Mouse (Mus musculus) forebrain, embryonic 15.5 days (tissue): Measurements from ENCODE around the gene Pde6h. TPM values are rescaled to one million over a fixed set of nuclear protein-coding genes. Genes with fewer than 3 reads are reported as not detected.
"Not testable (repeated sequence)": the region's sequence is repeated elsewhere in the genome, so short reads cannot be mapped to it uniquely, and the experiment has no call there.

Experiments
- ATAC-seq: fragments of 200-750 bp; cut with Nextera tagmentation; replicated peaks from 2 replicates; pipeline ENCODE4 v1.8.0; 2017; ENCODE audit warnings: mild to moderate bottlenecking, moderate TSS enrichment, moderate library complexity
- H3K27ac ChIP-seq: fragments of 300-500 bp; sonication (generic); replicated peaks from 2 replicates; pipeline ENCODE4 v1.5.1; 2015; ENCODE audit warnings: mild to moderate bottlenecking, inconsistent platforms
- H3K27me3 ChIP-seq: fragments of 300-500 bp; sonication (generic); 2 replicates; pipeline ENCODE4 v1.6.1; 2015; ENCODE audit warnings: inconsistent platforms
- H3K36me3 ChIP-seq: fragments of 300-500 bp; sonication (generic); 2 replicates; pipeline ENCODE4 v1.6.1; 2015; ENCODE audit warnings: mild to moderate bottlenecking, inconsistent platforms
- H3K4me1 ChIP-seq: fragments of 300-500 bp; sonication (generic); 2 replicates; pipeline ENCODE4 v1.6.1; 2015; ENCODE audit warnings: inconsistent platforms
- H3K4me2 ChIP-seq: fragments of 300-500 bp; sonication (generic); replicated peaks from 2 replicates; pipeline ENCODE4 v1.6.1; 2015; ENCODE audit warnings: mild to moderate bottlenecking, inconsistent platforms
- H3K4me3 ChIP-seq: fragments of 300-500 bp; sonication (generic); 2 replicates; pipeline ENCODE4 v1.5.1; 2015; ENCODE audit warnings: mild to moderate bottlenecking, inconsistent platforms
- H3K9ac ChIP-seq: fragments of 300-500 bp; sonication (generic); replicated peaks from 2 replicates; pipeline ENCODE4 v1.6.1; 2015; ENCODE audit warnings: mild to moderate bottlenecking, inconsistent platforms
- H3K9me3 ChIP-seq: fragments of 300-500 bp; sonication (generic); 2 replicates; pipeline ENCODE4 v1.6.1; 2016; ENCODE audit warnings: inconsistent platforms
- WGBS: fragments of 180-500 bp; shearing (Covaris S2); methylation state at CpG from one replicate; pipeline ENCODE4 v1.1.7; 2015; ENCODE audit warnings: mixed read lengths; 5-methylcytosine and 5-hydroxymethylcytosine counted together
- polyA plus RNA-seq: library from polyadenylated mRNA; unstranded; fragments of >200 nt; fragmentation: Nextera tagmentation; extraction: Ambion mirVana; gene quantifications from 2 replicates; pipeline ENCODE4 v1.2.1, GENCODE M21; 2015

Pde6h gene
- polyA plus RNA-seq, 1 experiment from 2014 or later, result not detected

GRCm38 (mm10) chr6:136967466-136967865, 43.8 kb downstream of the Pde6h start:
- Histone ChIP-seq H3K9me3 (no peaks in the 10 kb centered on the region), H3K27ac (no peak overlapping the region), H3K36me3 (no peaks in the 10 kb centered on the region), H3K4me1 (no peaks in the 10 kb centered on the region), H3K9ac (no peak overlapping the region), H3K4me2 (no peak overlapping the region), H3K4me3 (no peak overlapping the region), H3K27me3 (no peaks in the 10 kb centered on the region)
- 61% methylated on average over 4 of the region's 4 CpGs for WGBS
- no peak for ATAC-seq

DNA sequence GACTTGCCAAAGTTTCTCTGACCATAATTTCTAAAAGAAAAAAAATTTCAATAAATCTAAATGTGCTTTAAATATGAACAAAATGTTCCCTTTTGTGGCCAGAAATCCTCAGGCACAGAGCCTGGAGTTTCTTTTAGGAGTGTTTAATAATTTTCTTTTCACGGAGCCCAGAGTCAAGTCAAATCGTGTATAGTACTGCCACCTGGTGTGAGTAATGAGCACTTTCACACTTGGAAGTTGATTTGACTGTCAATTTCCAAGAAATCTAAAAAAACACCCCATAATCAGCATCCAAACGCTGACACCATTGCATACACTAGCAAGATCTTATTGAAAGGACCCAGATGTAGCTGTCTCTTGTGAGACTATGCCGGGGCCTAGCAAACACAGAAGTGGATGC, 45.2 kb downstream of the Pde6h start:
- not testable (repeated sequence) for ATAC-seq, H3K9me3 ChIP-seq, H3K27ac ChIP-seq, H3K36me3 ChIP-seq, H3K4me2 ChIP-seq, H3K27me3 ChIP-seq, H3K4me1 ChIP-seq, H3K4me3 ChIP-seq, H3K9ac ChIP-seq
- 35% methylated on average over 4 of the region's 4 CpGs for WGBS

- ATAC-seq, result no peak
- 83% methylated on average over 23 of the region's 23 CpGs for WGBS
Observed at GRCm38 (mm10) chr6:136979274-136980082, 55.8 kb downstream of the Pde6h start.

DNA sequence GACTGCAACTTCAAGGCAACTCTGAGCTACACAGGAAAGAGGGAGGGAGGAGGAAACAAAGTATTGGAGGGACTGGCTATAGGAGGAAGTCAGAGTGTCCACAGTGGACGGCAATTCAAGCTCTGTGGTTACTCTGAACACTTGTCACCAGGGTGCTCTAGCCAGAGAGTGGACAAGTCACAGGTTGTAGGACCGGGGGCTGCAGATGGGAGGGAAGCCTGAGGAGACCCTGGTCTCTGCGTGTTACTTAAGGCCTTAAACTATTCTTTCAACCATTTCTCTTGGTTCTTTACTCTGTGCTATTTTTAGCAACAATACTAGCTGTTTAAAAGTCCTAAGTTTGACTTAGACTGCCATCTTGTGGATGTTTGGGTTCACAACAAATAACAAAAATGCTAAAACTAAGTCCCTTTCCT, 56.7 kb downstream of the Pde6h start:
- H3K9me3 ChIP-seq, result no peaks in the 10 kb centered on the region
- H3K36me3 ChIP-seq, result no peaks in the 10 kb centered on the region
- no peak overlapping the region for H3K4me3 ChIP-seq
- no peak overlapping the region for H3K9ac ChIP-seq
- peaks cover 5% of the 10 kb centered on the region for H3K4me1 ChIP-seq
- no peak overlapping the region for H3K4me2 ChIP-seq
- no peaks in the 10 kb centered on the region for H3K27me3 ChIP-seq
- ATAC-seq, result 0 out of 2 replicates have a peak, but pooled peaks have one; percentile 51
- 31% methylated on average over 3 of the region's 3 CpGs for WGBS
- no peak overlapping the region for H3K27ac ChIP-seq

More at GRCm38 (mm10) chr6:136979274-136980082, 55.8 kb downstream of the Pde6h start:
- Histone ChIP-seq H3K27ac (no peak overlapping the region), H3K4me3 (no peak overlapping the region), H3K9me3 (no peaks in the 10 kb centered on the region), H3K36me3 (no peaks in the 10 kb centered on the region), H3K4me2 (no peak overlapping the region), H3K27me3 (no peaks in the 10 kb centered on the region), H3K9ac (no peak overlapping the region), H3K4me1 (peaks cover 5% of the 10 kb centered on the region)

DNA sequence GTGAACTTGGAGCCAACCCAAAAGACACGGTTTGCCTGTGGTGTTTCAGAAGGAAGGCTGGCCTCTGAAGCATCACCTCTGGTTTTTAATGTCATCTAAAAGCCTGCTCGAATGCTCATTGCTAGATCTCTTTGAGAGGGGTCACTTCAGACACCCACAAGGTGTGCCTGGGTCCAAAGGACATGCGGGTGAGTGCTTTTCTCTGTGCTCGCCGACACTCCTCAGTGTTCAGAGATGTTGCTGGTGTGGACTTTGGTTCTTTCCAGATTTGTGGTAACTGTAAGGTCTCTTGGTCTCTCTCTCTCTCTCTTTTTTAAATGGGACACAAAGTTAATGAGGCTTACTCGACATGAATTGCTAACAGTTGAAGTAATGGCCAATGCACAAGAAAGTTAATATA, 58.9 kb downstream of the Pde6h start:
- H3K4me1 ChIP-seq, result peaks cover 5% of the 10 kb centered on the region
- no peak for ATAC-seq
- H3K4me3 ChIP-seq, result no peak overlapping the region
- no peak overlapping the region for H3K27ac ChIP-seq
- WGBS, result 80% methylated on average over 6 of the region's 6 CpGs
- H3K9me3 ChIP-seq, result no peaks in the 10 kb centered on the region
- H3K27me3 ChIP-seq, result no peaks in the 10 kb centered on the region
- H3K9ac ChIP-seq, result no peak overlapping the region
- H3K36me3 ChIP-seq, result no peaks in the 10 kb centered on the region
- no peak overlapping the region for H3K4me2 ChIP-seq

GRCm38 (mm10) chr6:136983201-136983600, 59.6 kb downstream of the Pde6h start:
- H3K4me2 ChIP-seq, result no peak overlapping the region
- 60% methylated on average over 7 of the region's 7 CpGs for WGBS
- H3K36me3 ChIP-seq, result no peaks in the 10 kb centered on the region
- H3K27ac ChIP-seq, result no peak overlapping the region
- H3K9me3 ChIP-seq, result no peaks in the 10 kb centered on the region
- H3K9ac ChIP-seq, result no peak overlapping the region
- no peaks in the 10 kb centered on the region for H3K27me3 ChIP-seq
- H3K4me1 ChIP-seq, result peaks cover 5% of the 10 kb centered on the region
- H3K4me3 ChIP-seq, result no peak overlapping the region
- ATAC-seq, result no peak

DNA sequence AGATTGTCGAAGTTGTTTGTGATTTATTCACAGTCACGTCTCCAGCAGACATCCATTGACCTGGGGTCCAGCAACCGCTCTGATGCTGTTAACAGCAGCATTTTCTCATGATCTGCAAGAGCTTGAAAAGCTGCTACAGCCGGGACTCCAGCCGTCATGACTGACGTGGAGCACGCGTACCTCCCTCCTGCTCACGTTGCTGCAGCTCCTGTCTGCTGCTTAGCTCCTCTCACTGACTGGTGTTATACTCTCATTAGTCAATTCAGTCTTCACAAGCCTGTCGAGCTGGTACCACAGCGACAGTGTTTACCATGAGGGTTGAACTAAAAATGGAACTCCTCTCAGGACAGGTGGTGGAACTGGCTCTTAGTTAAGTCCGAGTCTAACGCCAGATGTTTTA, 62.4 kb downstream of the Pde6h start:
- no peaks in the 10 kb centered on the region for H3K27me3 ChIP-seq
- no peak overlapping the region for H3K9ac ChIP-seq
- H3K4me1 ChIP-seq, result no peaks in the 10 kb centered on the region
- H3K4me3 ChIP-seq, result no peak overlapping the region
- H3K27ac ChIP-seq, result no peak overlapping the region
- 68% methylated on average over 13 of the region's 13 CpGs for WGBS
- no peak overlapping the region for H3K4me2 ChIP-seq
- no peaks in the 10 kb centered on the region for H3K9me3 ChIP-seq
- no peaks in the 10 kb centered on the region for H3K36me3 ChIP-seq
- peak; percentile 55; the same call in 1 of the 2 replicates for ATAC-seq

DNA sequence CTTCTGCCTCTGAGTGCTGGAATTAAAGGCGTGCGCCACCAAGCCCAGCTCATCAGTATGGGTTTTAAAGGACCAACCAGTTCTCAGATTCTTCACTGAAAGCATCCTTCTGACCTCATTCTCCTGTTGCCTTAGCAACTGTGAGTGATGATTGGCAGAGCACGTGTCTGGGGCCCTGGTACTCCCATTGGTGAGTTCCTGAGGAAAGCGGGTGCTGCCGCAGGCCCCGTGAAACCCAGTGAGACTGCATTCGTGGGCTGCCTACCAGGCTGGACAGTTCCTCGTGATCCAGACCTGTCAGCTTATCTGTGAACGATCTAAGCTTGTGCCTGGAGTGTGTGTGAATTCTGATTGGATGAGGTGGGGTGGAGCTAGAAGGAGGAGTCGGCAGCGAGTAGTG, 63.1 kb downstream of the Pde6h start:
- no peak overlapping the region for H3K4me2 ChIP-seq
- no peak; the same call in 1 of the 2 replicates for ATAC-seq
- no peaks in the 10 kb centered on the region for H3K9me3 ChIP-seq
- no peak overlapping the region for H3K27ac ChIP-seq
- no peak overlapping the region for H3K9ac ChIP-seq
- no peaks in the 10 kb centered on the region for H3K36me3 ChIP-seq
- H3K27me3 ChIP-seq, result no peaks in the 10 kb centered on the region
- no peak overlapping the region for H3K4me3 ChIP-seq
- H3K4me1 ChIP-seq, result no peaks in the 10 kb centered on the region
- 60% methylated on average over 11 of the region's 11 CpGs for WGBS

- H3K4me1 ChIP-seq, result no peaks in the 10 kb centered on the region
- no peak overlapping the region for H3K27ac ChIP-seq
- ATAC-seq, result no peak
- no peak overlapping the region for H3K4me3 ChIP-seq
- no peak overlapping the region for H3K9ac ChIP-seq
- H3K36me3 ChIP-seq, result no peaks in the 10 kb centered on the region
- no peaks in the 10 kb centered on the region for H3K9me3 ChIP-seq
- H3K4me2 ChIP-seq, result no peak overlapping the region
- 90% methylated on average over 7 of the region's 7 CpGs for WGBS
- H3K27me3 ChIP-seq, result no peaks in the 10 kb centered on the region
Observed at GRCm38 (mm10) chr6:136988536-136989060, 65.0 kb downstream of the Pde6h start.

- H3K4me1 ChIP-seq, result no peaks in the 10 kb centered on the region
Observed at GRCm38 (mm10) chr6:136989824-136990497, 66.3 kb downstream of the Pde6h start.

GRCm38 (mm10) chr6:136990557-136990956, 66.9 kb downstream of the Pde6h start:
- WGBS, result 64% methylated on average over 8 of the region's 8 CpGs

More at GRCm38 (mm10) chr6:136989824-136990497, 66.3 kb downstream of the Pde6h start:
- no peak overlapping the region for H3K27ac ChIP-seq
- H3K9ac ChIP-seq, result no peak overlapping the region
- no peaks in the 10 kb centered on the region for H3K9me3 ChIP-seq
- no peak overlapping the region for H3K4me3 ChIP-seq
- no peak overlapping the region for H3K4me2 ChIP-seq
- no peaks in the 10 kb centered on the region for H3K27me3 ChIP-seq
- ATAC-seq, result no peak
- H3K36me3 ChIP-seq, result no peaks in the 10 kb centered on the region
- 37% methylated on average over 11 of the region's 11 CpGs for WGBS

GRCm38 (mm10) chr6:136993574-136993973, 69.9 kb downstream of the Pde6h start:
- 89% methylated on average over 4 of the region's 4 CpGs for whole genome bisulfite sequencing
- no peak for ATAC-seq
- no peaks in the 10 kb centered on the region for H3K27me3 ChIP-seq

More at GRCm38 (mm10) chr6:136990557-136990956, 66.9 kb downstream of the Pde6h start:
- H3K4me3 ChIP-seq, result no peak overlapping the region
- ATAC-seq, result no peak
- no peaks in the 10 kb centered on the region for H3K27me3 ChIP-seq
- no peaks in the 10 kb centered on the region for H3K4me1 ChIP-seq
- H3K27ac ChIP-seq, result no peak overlapping the region
- no peak overlapping the region for H3K9ac ChIP-seq
- H3K36me3 ChIP-seq, result no peaks in the 10 kb centered on the region
- no peak overlapping the region for H3K4me2 ChIP-seq
- no peaks in the 10 kb centered on the region for H3K9me3 ChIP-seq

More at GRCm38 (mm10) chr6:136993574-136993973, 69.9 kb downstream of the Pde6h start:
- Histone ChIP-seq H3K4me1 (peaks cover 11% of the 10 kb centered on the region), H3K9ac (no peak overlapping the region), H3K36me3 (no peaks in the 10 kb centered on the region), H3K4me2 (no peak overlapping the region), H3K4me3 (no peak overlapping the region), H3K9me3 (no peaks in the 10 kb centered on the region), H3K27ac (no peak overlapping the region)
